ENCODE assay signal across 8 mouse cellular contexts in genomic region chrX:152017186-152017585, GRCm38 (mm10). TPM values are rescaled to one million over a fixed set of nuclear protein-coding genes. Genes with fewer than 3 reads are reported as not detected.
A peak's percentile ranks its signal among the peaks of the same experiment; 100 is the strongest.
DNase-seq lines count a peak whose midpoint lies in the region; ATAC-seq and TF ChIP-seq lines count a peak whose summit lies in the region.

No protein-coding gene starts in this region.

- peaks cover 9% of the 10 kb centered on the region for H3K4me1 ChIP-seq in heart, embryonic 12.5 days (replicated peaks)
- H3K4me1 ChIP-seq in E14TG2a.4 (replicated peaks; ENCODE audit: low read depth, low read length) = peaks cover 16% of the 10 kb centered on the region
- peaks cover 6% of the 10 kb centered on the region for H3K4me1 ChIP-seq in forebrain, embryonic 13.5 days
- H3K4me1 ChIP-seq in liver, embryonic 14.5 days (replicated peaks; ENCODE audit: control insufficient read depth in 2 of 2, insufficient read depth in 2 of 2, low read length in 1 of 2) = peaks cover 10 to 20% of the 10 kb centered on the region in 2 experiments; a peak in 3 of 4 replicates

- peak overlapping the region; percentile 69 for H3K4me2 ChIP-seq in heart, embryonic 12.5 days
- peak overlapping the region; percentile 60 for H3K4me2 ChIP-seq in forebrain, embryonic 13.5 days
- H3K4me2 ChIP-seq in liver, embryonic 14.5 days (ENCODE audit: low read depth) = peak overlapping the region; percentile 78

- no peaks in the 10 kb centered on the region for H3K27me3 ChIP-seq in heart, embryonic 12.5 days (replicated peaks)
- H3K27me3 ChIP-seq in E14TG2a.4 (ENCODE audit: insufficient read depth, low read length) = no peaks in the 10 kb centered on the region
- H3K27me3 ChIP-seq in forebrain, embryonic 13.5 days = peaks cover 22% of the 10 kb centered on the region; the same call in 1 of the 2 replicates
- H3K27me3 ChIP-seq in liver, embryonic 14.5 days (ENCODE audit: control insufficient read depth, insufficient read depth, low read length) = no peaks in the 10 kb centered on the region

- peak overlapping the region; percentile 65 for H3K4me3 ChIP-seq in heart, embryonic 12.5 days
- H3K4me3 ChIP-seq in E14TG2a.4 (replicated peaks; ENCODE audit: low read length) = peak overlapping the region; percentile 88
- peak overlapping the region; percentile 52 for H3K4me3 ChIP-seq in forebrain, embryonic 13.5 days
- peak overlapping the region; percentile 76 to 99 for H3K4me3 ChIP-seq in liver, embryonic 14.5 days (ENCODE audit: insufficient read depth in 1 of 2, low read depth in 2 of 2, low read length in 2 of 2)

- WGBS in heart, embryonic 12.5 days = 17% methylated on average over 14 of the region's 14 CpGs
- 22% methylated on average over 14 of the region's 14 CpGs for WGBS in forebrain, embryonic 13.5 days
- 12% methylated on average over 14 of the region's 14 CpGs for WGBS in liver, embryonic 14.5 days (ENCODE audit: insufficient replicate concordance)

- TF ChIP-seq EP300 in liver, embryonic 14.5 days (IDR thresholded peaks at IDR 0.05; ENCODE audit: low read depth) = no peak

- peak overlapping the region; percentile 87 for H3K27ac ChIP-seq in heart, embryonic 12.5 days (ENCODE audit: poor library complexity, severe bottlenecking)
- H3K27ac ChIP-seq in forebrain, embryonic 13.5 days = no peak overlapping the region
- peak overlapping the region; percentile 77 for H3K27ac ChIP-seq in liver, embryonic 14.5 days

- DNase-seq in heart, postnatal 4 days = no peak
- DNase-seq in liver, embryonic 14.5 days (ENCODE audit: low read depth in 3 of 3, low spot score in 3 of 3) = no peak
- no peak for DNase-seq in natural killer cell, adult 2 months (ENCODE audit: low spot score in 2 of 2)
- no peak for DNase-seq in urinary bladder, postnatal 25 days (ENCODE audit: low spot score)
- no peak for DNase-seq in spleen, postnatal 36 days (ENCODE audit: low spot score in 2 of 2)

- ATAC-seq in heart, embryonic 12.5 days (ENCODE audit: insufficient number of reproducible peaks, low FRiP score) = no peak
- no peak for ATAC-seq in forebrain, embryonic 13.5 days
- ATAC-seq in liver, embryonic 14.5 days (ENCODE audit: insufficient read depth) = no peak

- no peak for TF ChIP-seq CTCF in E14TG2a.4 (conservative IDR thresholded peaks at IDR 0.05; ENCODE audit: low read length)
- no peak for TF ChIP-seq CTCF in liver, embryonic 14.5 days (IDR thresholded peaks at IDR 0.05; ENCODE audit: low read depth)

- H3K36me3 ChIP-seq in heart, embryonic 12.5 days = peaks cover 10% of the 10 kb centered on the region; the same call in 1 of the 2 replicates
- H3K36me3 ChIP-seq in E14TG2a.4 (ENCODE audit: insufficient read depth, low read length) = peaks cover 4% of the 10 kb centered on the region; the same call in 1 of the 2 replicates
- H3K36me3 ChIP-seq in forebrain, embryonic 13.5 days (ENCODE audit: poor library complexity, severe bottlenecking) = peaks cover 9% of the 10 kb centered on the region; the same call in 1 of the 2 replicates
- no peaks in the 10 kb centered on the region for H3K36me3 ChIP-seq in liver, embryonic 14.5 days (replicated peaks; ENCODE audit: control insufficient read depth, insufficient read depth, low read depth)

- no peaks in the 10 kb centered on the region for H3K9me3 ChIP-seq in heart, embryonic 12.5 days (replicated peaks)
- H3K9me3 ChIP-seq in E14TG2a.4 (ENCODE audit: low read length) = no peaks in the 10 kb centered on the region
- no peaks in the 10 kb centered on the region for H3K9me3 ChIP-seq in forebrain, embryonic 13.5 days (replicated peaks)
- H3K9me3 ChIP-seq in liver, embryonic 14.5 days (ENCODE audit: control insufficient read depth, low read length) = no peaks in the 10 kb centered on the region

- H3K9ac ChIP-seq in heart, embryonic 12.5 days = peak overlapping the region; percentile 74
- peak overlapping the region; percentile 68 for H3K9ac ChIP-seq in forebrain, embryonic 13.5 days
- peak overlapping the region; percentile 85 for H3K9ac ChIP-seq in liver, embryonic 14.5 days (replicated peaks)

RNA-seq across cellular contexts. Expression of gene Smc1a, which starts 1.0 kb away (rescaled TPM):
- polyA plus RNA-seq in heart, embryonic 12.5 days (2016; fragmentation: Nextera tagmentation; extraction: Ambion mirVana) = 78.1 and 79.3 TPM in 2 replicates
- total RNA-seq in heart, postnatal 4 days (2021) = 10 to 100 TPM; 50.1 to 51.2 TPM
- polyA plus RNA-seq in forebrain, embryonic 13.5 days (2015; fragmentation: Nextera tagmentation; extraction: Ambion mirVana) = 119 and 122 TPM in 2 replicates
- polyA plus RNA-seq in liver, embryonic 14.5 days (2012; rRNA removed) = 28.0 and 41.9 TPM in 2 replicates
- polyA plus RNA-seq in liver, embryonic 14.5 days (2014; fragmentation: Nextera tagmentation; extraction: Ambion mirVana) = 51.8 and 58.1 TPM in 2 replicates

RNA-seq across cellular contexts. Expression of gene Ribc1, which starts 1.1 kb away (rescaled TPM):
- polyA plus RNA-seq in heart, embryonic 12.5 days (2016; fragmentation: Nextera tagmentation; extraction: Ambion mirVana) = 2.2 and 2.4 TPM in 2 replicates
- total RNA-seq in heart, postnatal 4 days (2021) = 1 to 10 TPM in 1 of 2 experiments, under 1 TPM in 1; 0.60 to 1.1 TPM
- polyA plus RNA-seq in forebrain, embryonic 13.5 days (2015; fragmentation: Nextera tagmentation; extraction: Ambion mirVana) = 3.2 and 4.6 TPM in 2 replicates
- 0.78 and 0.87 TPM in 2 replicates for polyA plus RNA-seq in liver, embryonic 14.5 days (2012; rRNA removed)
- polyA plus RNA-seq in liver, embryonic 14.5 days (2014; fragmentation: Nextera tagmentation; extraction: Ambion mirVana) = 2.0 and 2.4 TPM in 2 replicates

RNA-seq across cellular contexts. Expression of gene Hsd17b10, which starts 15.5 kb away (rescaled TPM):
- 155 and 159 TPM in 2 replicates for polyA plus RNA-seq in heart, embryonic 12.5 days (2016; fragmentation: Nextera tagmentation; extraction: Ambion mirVana)
- 100 to 1,000 TPM; 151 to 152 TPM for total RNA-seq in heart, postnatal 4 days (2021)
- polyA plus RNA-seq in forebrain, embryonic 13.5 days (2015; fragmentation: Nextera tagmentation; extraction: Ambion mirVana) = 150 and 151 TPM in 2 replicates
- polyA plus RNA-seq in liver, embryonic 14.5 days (2012; rRNA removed) = 33.4 and 34.9 TPM in 2 replicates
- polyA plus RNA-seq in liver, embryonic 14.5 days (2014; fragmentation: Nextera tagmentation; extraction: Ambion mirVana) = 98.4 and 102 TPM in 2 replicates
